Mouse (Mus musculus): ENCODE results near the gene Ltbr. TPM values are rescaled to one million over a fixed set of nuclear protein-coding genes. Genes with fewer than 3 reads are reported as not detected.

The Ltbr gene
- polyA plus RNA-seq, 1 experiment from 2014 or later, result 78.6 TPM

GRCm38 (mm10) chr6:125342198-125342597 lies 28.5 kb upstream of the Ltbr start:
- Histone ChIP-seq H3K27ac (no peak overlapping the region), H3K27me3 (replicated peaks) (no peaks in the 10 kb centered on the region), H3K9me3 (no peaks in the 10 kb centered on the region), H3K4me3 (replicated peaks) (no peak overlapping the region), H3K36me3 (no peaks in the 10 kb centered on the region), H3K4me2 (replicated peaks) (no peak overlapping the region), H3K4me1 (replicated peaks) (peaks cover 19% of the 10 kb centered on the region), H3K9ac (no peak overlapping the region)
- ATAC-seq, result no peak
- WGBS, result 72% methylated on average over 3 of the region's 3 CpGs

- Histone ChIP-seq H3K9ac (no peak overlapping the region), H3K9me3 (no peaks in the 10 kb centered on the region), H3K4me3 (replicated peaks) (no peak overlapping the region), H3K27ac (peak overlapping the region; percentile 36; the same call in 1 of the 2 replicates), H3K4me2 (replicated peaks) (no peak overlapping the region), H3K4me1 (replicated peaks) (peaks cover 18% of the 10 kb centered on the region), H3K36me3 (no peaks in the 10 kb centered on the region), H3K27me3 (replicated peaks) (no peaks in the 10 kb centered on the region)
- WGBS, result 64% methylated on average over 5 of the region's 5 CpGs
- no peak for ATAC-seq
Measured at GRCm38 (mm10) chr6:125340244-125340643, 26.6 kb upstream of the Ltbr start.

- Histone ChIP-seq H3K27ac (no peak overlapping the region), H3K27me3 (replicated peaks) (no peaks in the 10 kb centered on the region), H3K36me3 (no peaks in the 10 kb centered on the region), H3K4me2 (replicated peaks) (no peak overlapping the region), H3K9ac (no peak overlapping the region), H3K4me3 (replicated peaks) (no peak overlapping the region), H3K4me1 (replicated peaks) (peaks cover 6% of the 10 kb centered on the region), H3K9me3 (no peaks in the 10 kb centered on the region)
- WGBS, result 61% methylated on average over 9 of the region's 9 CpGs
- no peak for ATAC-seq
Measured at GRCm38 (mm10) chr6:125338791-125339660, 25.3 kb upstream of the Ltbr start.

- H3K4me3 ChIP-seq (replicated peaks), result no peak overlapping the region
- no peaks in the 10 kb centered on the region for H3K27me3 ChIP-seq (replicated peaks)
- H3K36me3 ChIP-seq, result no peaks in the 10 kb centered on the region
- 0 out of 2 replicates have a peak, but pooled peaks cover 2% of the 10 kb centered on the region for H3K4me1 ChIP-seq (replicated peaks)
- H3K4me2 ChIP-seq (replicated peaks), result no peak overlapping the region
- ATAC-seq, result no peak
- H3K9ac ChIP-seq, result no peak overlapping the region
- 81% methylated on average over 2 of the region's 2 CpGs for WGBS
- H3K9me3 ChIP-seq, result no peaks in the 10 kb centered on the region
- no peak overlapping the region for H3K27ac ChIP-seq
Measured at GRCm38 (mm10) chr6:125334356-125334755, 20.7 kb upstream of the Ltbr start.

- H3K27ac ChIP-seq, result no peak overlapping the region
- 73% methylated on average over 14 of the region's 14 CpGs for WGBS
Measured at GRCm38 (mm10) chr6:125333112-125333899, 19.6 kb upstream of the Ltbr start.

GRCm38 (mm10) chr6:125330626-125331326 lies 17.1 kb upstream of the Ltbr start:
- peak overlapping the region; percentile 82 for H3K4me2 ChIP-seq (replicated peaks)
- peak overlapping the region; percentile 57 for H3K9ac ChIP-seq
- no peaks in the 10 kb centered on the region for H3K36me3 ChIP-seq
- 0 out of 2 replicates have a peak overlapping the region, but pooled peaks have one; percentile 37 for H3K27ac ChIP-seq
- peak overlapping the region; percentile 55 for H3K4me3 ChIP-seq (replicated peaks)
- peak; percentile 96 for ATAC-seq
- H3K4me1 ChIP-seq (replicated peaks), result 0 out of 2 replicates have a peak, but pooled peaks cover 2% of the 10 kb centered on the region
- no peaks in the 10 kb centered on the region for H3K27me3 ChIP-seq (replicated peaks)
- H3K9me3 ChIP-seq, result no peaks in the 10 kb centered on the region
- under 1% methylated on average over 39 of the region's 39 CpGs for WGBS

More at GRCm38 (mm10) chr6:125333112-125333899, 19.6 kb upstream of the Ltbr start:
- Histone ChIP-seq H3K9ac (no peak overlapping the region), H3K4me3 (replicated peaks) (no peak overlapping the region), H3K9me3 (no peaks in the 10 kb centered on the region), H3K27me3 (replicated peaks) (no peaks in the 10 kb centered on the region), H3K4me2 (replicated peaks) (no peak overlapping the region), H3K4me1 (replicated peaks) (0 out of 2 replicates have a peak, but pooled peaks cover 2% of the 10 kb centered on the region), H3K36me3 (no peaks in the 10 kb centered on the region)
- ATAC-seq, result no peak

GRCm38 (mm10) chr6:125328243-125328642 lies 14.6 kb upstream of the Ltbr start:
- Histone ChIP-seq H3K27ac (no peak overlapping the region), H3K36me3 (no peaks in the 10 kb centered on the region), H3K4me2 (replicated peaks) (no peak overlapping the region), H3K27me3 (replicated peaks) (no peaks in the 10 kb centered on the region), H3K9me3 (no peaks in the 10 kb centered on the region), H3K4me1 (replicated peaks) (0 out of 2 replicates have a peak, but pooled peaks cover 2% of the 10 kb centered on the region), H3K9ac (no peak overlapping the region), H3K4me3 (replicated peaks) (no peak overlapping the region)
- 85% methylated on average over 5 of the region's 5 CpGs for WGBS
- ATAC-seq, result no peak

- Histone ChIP-seq H3K9me3 (no peaks in the 10 kb centered on the region), H3K4me1 (replicated peaks) (peaks cover 8% of the 10 kb centered on the region; the same call in 1 of the 2 replicates), H3K4me3 (replicated peaks) (no peak overlapping the region), H3K36me3 (no peaks in the 10 kb centered on the region), H3K27ac (no peak overlapping the region), H3K9ac (no peak overlapping the region), H3K27me3 (replicated peaks) (peaks cover 19% of the 10 kb centered on the region), H3K4me2 (replicated peaks) (no peak overlapping the region)
- WGBS, result 60% methylated on average over 6 of the region's 6 CpGs
- no peak for ATAC-seq
Measured at GRCm38 (mm10) chr6:125325337-125325736, 11.7 kb upstream of the Ltbr start.

GRCm38 (mm10) chr6:125323547-125323946 lies 9.9 kb upstream of the Ltbr start:
- H3K36me3 ChIP-seq, result no peaks in the 10 kb centered on the region
- H3K9ac ChIP-seq, result no peak overlapping the region
- no peak for ATAC-seq
- H3K27me3 ChIP-seq (replicated peaks), result peaks cover 20% of the 10 kb centered on the region
- no peak overlapping the region for H3K4me3 ChIP-seq (replicated peaks)
- H3K4me2 ChIP-seq (replicated peaks), result no peak overlapping the region
- no peaks in the 10 kb centered on the region for H3K9me3 ChIP-seq
- 42% methylated on average over 6 of the region's 6 CpGs for WGBS
- H3K27ac ChIP-seq, result no peak overlapping the region
- peaks cover 8% of the 10 kb centered on the region; the same call in 1 of the 2 replicates for H3K4me1 ChIP-seq (replicated peaks)

GRCm38 (mm10) chr6:125322794-125323193 lies 9.1 kb upstream of the Ltbr start:
- WGBS, result 51% methylated on average over 13 of the region's 13 CpGs
- Histone ChIP-seq H3K27me3 (replicated peaks) (peaks cover 20% of the 10 kb centered on the region), H3K36me3 (no peaks in the 10 kb centered on the region), H3K9me3 (no peaks in the 10 kb centered on the region), H3K9ac (no peak overlapping the region), H3K27ac (no peak overlapping the region), H3K4me2 (replicated peaks) (no peak overlapping the region), H3K4me3 (replicated peaks) (no peak overlapping the region), H3K4me1 (replicated peaks) (peaks cover 8% of the 10 kb centered on the region; the same call in 1 of the 2 replicates)
- ATAC-seq, result no peak

- Histone ChIP-seq H3K27me3 (replicated peaks) (peaks cover 20% of the 10 kb centered on the region), H3K4me1 (replicated peaks) (peaks cover 8% of the 10 kb centered on the region; the same call in 1 of the 2 replicates), H3K27ac (no peak overlapping the region), H3K4me2 (replicated peaks) (0 out of 2 replicates have a peak overlapping the region, but pooled peaks have one; percentile 16), H3K9ac (no peak overlapping the region), H3K36me3 (no peaks in the 10 kb centered on the region), H3K4me3 (replicated peaks) (no peak overlapping the region), H3K9me3 (no peaks in the 10 kb centered on the region)
- 21% methylated on average over 26 of the region's 26 CpGs for WGBS
- ATAC-seq, result 0 out of 2 replicates have a peak, but pooled peaks have one; percentile 19
Measured at GRCm38 (mm10) chr6:125321114-125321855, 7.6 kb upstream of the Ltbr start.

Measured in intestine, embryonic 15.5 days (tissue).